Mouse (Mus musculus): ENCODE measurements around the gene Commd7. TPM values are rescaled to one million over a fixed set of nuclear protein-coding genes. Genes with fewer than 3 reads are reported as not detected.
A peak's percentile ranks its signal among the peaks of the same experiment; 100 is the strongest.
"Not testable (repeated sequence)": the region's sequence is repeated elsewhere in the genome, so short reads cannot be mapped to it uniquely, and the experiment has no call there.

Gene Commd7
- total and polyA plus RNA-seq, 2 experiments from 2014 or later = 10.5 to 45.5 TPM

- Histone ChIP-seq H3K9me3 (replicated peaks; ENCODE audit: control insufficient read depth, low read length) (no peaks in the 10 kb centered on the region), H3K4me3 (ENCODE audit: low read depth, low read length) (no peak overlapping the region), H3K4me2 (ENCODE audit: low read depth, low read length) (no peak overlapping the region), H3K27me3 (ENCODE audit: control insufficient read depth, insufficient read depth, low read length) (no peaks in the 10 kb centered on the region), H3K9ac (replicated peaks; ENCODE audit: low read depth, low read length) (no peak overlapping the region), H3K27ac (ENCODE audit: low read depth) (no peak overlapping the region), H3K4me1 (ENCODE audit: control insufficient read depth, insufficient read depth) (no peaks in the 10 kb centered on the region), H3K36me3 (replicated peaks; ENCODE audit: control insufficient read depth, insufficient read depth, low read length) (peaks cover 16% of the 10 kb centered on the region; the same call in 1 of the 2 replicates)
- DNase-seq (ENCODE audit: low spot score) = no peak
- ATAC-seq (ENCODE audit: insufficient read depth, low read depth) = no peak
- TF ChIP-seq CTCF (IDR thresholded peaks at IDR 0.05; ENCODE audit: low read depth) (no peak), EP300 (IDR thresholded peaks at IDR 0.05; ENCODE audit: low read depth) (no peak)
- 83% methylated on average over 2 of the region's 2 CpGs for WGBS
These were observed 40.0 kb upstream of the Commd7 start for GRCm38 (mm10) chr2:153672619-153673018.

GRCm38 (mm10) chr2:153670111-153670510 is 37.5 kb upstream of the Commd7 start:
- no peak for ATAC-seq (ENCODE audit: insufficient read depth, low read depth)
- H3K9ac ChIP-seq (replicated peaks; ENCODE audit: low read depth, low read length) = no peak overlapping the region

GRCm38 (mm10) chr2:153668754-153669376 is 36.3 kb upstream of the Commd7 start:
- Histone ChIP-seq H3K4me2 (ENCODE audit: low read depth, low read length) (no peak overlapping the region), H3K4me1 (ENCODE audit: control insufficient read depth, insufficient read depth) (no peaks in the 10 kb centered on the region), H3K36me3 (replicated peaks; ENCODE audit: control insufficient read depth, insufficient read depth, low read length) (0 out of 2 replicates have a peak, but pooled peaks cover 7% of the 10 kb centered on the region), H3K9me3 (replicated peaks; ENCODE audit: control insufficient read depth, low read length) (no peaks in the 10 kb centered on the region), H3K9ac (replicated peaks; ENCODE audit: low read depth, low read length) (no peak overlapping the region), H3K27me3 (ENCODE audit: control insufficient read depth, insufficient read depth, low read length) (no peaks in the 10 kb centered on the region), H3K4me3 (ENCODE audit: low read depth, low read length) (no peak overlapping the region), H3K27ac (ENCODE audit: low read depth) (no peak overlapping the region)
- DNase-seq (ENCODE audit: low spot score) (peak; percentile 55), ATAC-seq (ENCODE audit: insufficient read depth, low read depth) (no peak)
- WGBS = 54% methylated on average over 7 of the region's 7 CpGs
- TF ChIP-seq CTCF (IDR thresholded peaks at IDR 0.05; ENCODE audit: low read depth) (peak; percentile 70), EP300 (IDR thresholded peaks at IDR 0.05; ENCODE audit: low read depth) (no peak)

More at GRCm38 (mm10) chr2:153670111-153670510, 37.5 kb upstream of the Commd7 start:
- Histone ChIP-seq H3K9me3 (replicated peaks; ENCODE audit: control insufficient read depth, low read length) (no peaks in the 10 kb centered on the region), H3K36me3 (replicated peaks; ENCODE audit: control insufficient read depth, insufficient read depth, low read length) (0 out of 2 replicates have a peak, but pooled peaks cover 10% of the 10 kb centered on the region), H3K4me2 (ENCODE audit: low read depth, low read length) (no peak overlapping the region), H3K27me3 (ENCODE audit: control insufficient read depth, insufficient read depth, low read length) (no peaks in the 10 kb centered on the region), H3K4me1 (ENCODE audit: control insufficient read depth, insufficient read depth) (no peaks in the 10 kb centered on the region), H3K4me3 (ENCODE audit: low read depth, low read length) (no peak overlapping the region), H3K27ac (ENCODE audit: low read depth) (no peak overlapping the region)
- DNase-seq (ENCODE audit: low spot score) = no peak
- WGBS = 35% methylated on average over 5 of the region's 5 CpGs
- no peak for TF ChIP-seq CTCF (IDR thresholded peaks at IDR 0.05; ENCODE audit: low read depth)
- TF ChIP-seq EP300 (IDR thresholded peaks at IDR 0.05; ENCODE audit: low read depth) = no peak

GRCm38 (mm10) chr2:153665401-153665800 is 32.8 kb upstream of the Commd7 start:
- Histone ChIP-seq H3K9ac (replicated peaks; ENCODE audit: low read depth, low read length) (no peak overlapping the region), H3K4me3 (ENCODE audit: low read depth, low read length) (no peak overlapping the region), H3K4me1 (ENCODE audit: control insufficient read depth, insufficient read depth) (no peaks in the 10 kb centered on the region), H3K9me3 (replicated peaks; ENCODE audit: control insufficient read depth, low read length) (no peaks in the 10 kb centered on the region), H3K36me3 (replicated peaks; ENCODE audit: control insufficient read depth, insufficient read depth, low read length) (0 out of 2 replicates have a peak, but pooled peaks cover 12% of the 10 kb centered on the region), H3K27ac (ENCODE audit: low read depth) (no peak overlapping the region), H3K27me3 (ENCODE audit: control insufficient read depth, insufficient read depth, low read length) (no peaks in the 10 kb centered on the region), H3K4me2 (ENCODE audit: low read depth, low read length) (no peak overlapping the region)
- TF ChIP-seq EP300 (IDR thresholded peaks at IDR 0.05; ENCODE audit: low read depth) = no peak
- no peak for TF ChIP-seq CTCF (IDR thresholded peaks at IDR 0.05; ENCODE audit: low read depth)
- no peak for ATAC-seq (ENCODE audit: insufficient read depth, low read depth)
- DNase-seq (ENCODE audit: low spot score) = no peak
- WGBS = 77% methylated on average over 7 of the region's 7 CpGs

GRCm38 (mm10) chr2:153660616-153661015 is 28.0 kb upstream of the Commd7 start:
- ATAC-seq (ENCODE audit: insufficient read depth, low read depth) (no peak), DNase-seq (ENCODE audit: low spot score) (no peak)
- TF ChIP-seq CTCF (IDR thresholded peaks at IDR 0.05; ENCODE audit: low read depth) = no peak
- 54% methylated on average over 3 of the region's 3 CpGs for WGBS
- no peak overlapping the region for H3K27ac ChIP-seq (ENCODE audit: low read depth)
- no peak overlapping the region for H3K4me2 ChIP-seq (ENCODE audit: low read depth, low read length)
- H3K27me3 ChIP-seq (ENCODE audit: control insufficient read depth, insufficient read depth, low read length) = no peaks in the 10 kb centered on the region
- no peak overlapping the region for H3K4me3 ChIP-seq (ENCODE audit: low read depth, low read length)
- no peak overlapping the region for H3K9ac ChIP-seq (replicated peaks; ENCODE audit: low read depth, low read length)
- H3K4me1 ChIP-seq (ENCODE audit: control insufficient read depth, insufficient read depth) = no peaks in the 10 kb centered on the region
- no peaks in the 10 kb centered on the region for H3K9me3 ChIP-seq (replicated peaks; ENCODE audit: control insufficient read depth, low read length)
- 0 out of 2 replicates have a peak, but pooled peaks cover 6% of the 10 kb centered on the region for H3K36me3 ChIP-seq (replicated peaks; ENCODE audit: control insufficient read depth, insufficient read depth, low read length)

GRCm38 (mm10) chr2:153657659-153658058 is 25.1 kb upstream of the Commd7 start:
- 86% methylated on average over 7 of the region's 8 CpGs for WGBS
- not testable (repeated sequence) for H3K27ac ChIP-seq (ENCODE audit: low read depth); H3K27me3 ChIP-seq (ENCODE audit: control insufficient read depth, insufficient read depth, low read length); H3K36me3 ChIP-seq (replicated peaks; ENCODE audit: control insufficient read depth, insufficient read depth, low read length); H3K4me2 ChIP-seq (ENCODE audit: low read depth, low read length); H3K4me1 ChIP-seq (ENCODE audit: control insufficient read depth, insufficient read depth); ATAC-seq (ENCODE audit: insufficient read depth, low read depth); H3K4me3 ChIP-seq (ENCODE audit: low read depth, low read length); H3K9ac ChIP-seq (replicated peaks; ENCODE audit: low read depth, low read length); DNase-seq (ENCODE audit: low spot score); H3K9me3 ChIP-seq (replicated peaks; ENCODE audit: control insufficient read depth, low read length)

Data from heart, postnatal 0 days (tissue).